Mouse (Mus musculus) spleen, postnatal 14 days (tissue): ENCODE measurements around the gene Chst10.

Experiments used
- DNase-seq, 2 experiments: peaks; one replicate each; pipeline ENCODE4 v3.0.0; 2021 to 2022; ENCODE audit warnings: low spot score in 2 of 2

Gene Chst10

DNA sequence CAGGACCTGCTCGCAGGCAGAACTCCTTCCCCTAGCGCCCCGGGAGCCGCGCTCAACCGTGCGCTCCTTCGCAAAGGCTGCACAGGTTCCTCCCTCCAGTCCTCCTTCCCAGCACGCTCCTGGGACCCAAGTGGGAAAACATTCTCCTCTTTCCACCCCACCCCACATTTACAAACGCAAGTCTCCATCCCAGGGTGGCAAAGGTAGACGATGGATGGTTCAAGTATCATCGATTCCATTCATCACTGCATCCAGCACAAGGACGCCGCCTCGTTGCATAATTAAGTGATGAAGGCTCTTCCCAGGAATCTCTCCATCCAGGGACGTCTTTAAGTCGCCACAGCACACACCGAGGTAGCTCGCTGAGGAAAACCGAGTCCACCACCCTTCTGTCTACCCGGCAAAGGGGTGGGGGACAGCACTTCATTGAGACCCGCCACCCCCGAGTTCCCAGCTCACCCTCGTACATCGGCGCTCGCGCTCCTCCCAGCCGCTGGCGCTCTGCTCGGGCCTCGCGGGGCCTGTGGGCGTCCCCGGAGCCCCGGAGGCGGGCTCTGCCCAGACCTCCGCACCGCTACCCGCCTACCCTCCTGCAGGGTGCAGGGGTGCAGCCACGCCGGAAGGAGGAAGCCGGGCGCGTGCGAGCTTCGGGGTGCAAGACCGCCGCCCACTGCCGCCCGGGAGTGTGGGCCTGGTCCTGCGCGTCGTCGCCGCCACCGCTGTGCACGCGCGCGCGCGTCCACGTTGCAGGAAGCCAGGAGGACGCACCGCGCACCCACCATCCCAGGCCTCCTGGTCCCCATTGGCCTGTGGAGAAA is at the start of gene Chst10:
Chst10 (minus strand) TSS at position 731 of the 818 bp plus-strand sequence.
- peak; percentile 58 to 67 for DNase-seq

DNA sequence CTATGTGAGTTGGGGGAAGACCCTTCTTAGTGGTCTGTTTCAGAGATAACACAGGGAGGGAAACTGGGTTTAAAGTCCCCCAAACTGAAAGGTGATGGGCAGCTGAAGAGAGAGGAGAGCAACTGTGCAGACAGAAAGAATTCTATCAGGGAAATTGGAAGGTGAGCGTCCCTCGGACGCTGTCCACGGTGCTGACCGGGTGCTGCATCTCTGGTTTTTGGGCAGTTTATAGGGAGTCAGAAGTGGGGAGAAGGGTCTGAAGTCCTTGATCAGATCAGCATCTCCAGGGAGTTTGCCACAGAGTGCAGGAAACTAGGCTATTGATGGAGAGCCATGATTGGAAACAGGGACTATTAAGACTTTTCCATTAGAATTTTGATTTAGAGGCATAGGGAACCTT is 41.6 kb upstream of the Chst10 start:
- no peak for DNase-seq

GRCm38 (mm10) chr1:38938849-38939248 is 40.9 kb upstream of the Chst10 start, which contains the start of gene Nms:
Gene Nms, plus strand, starts transcription at chr1:38939149.
- DNase-seq = no peak

- DNase-seq = peak in 1 of 2 experiments; percentile 31
Observed at GRCm38 (mm10) chr1:38936780-38937179, 38.8 kb upstream of the Chst10 start.

DNA sequence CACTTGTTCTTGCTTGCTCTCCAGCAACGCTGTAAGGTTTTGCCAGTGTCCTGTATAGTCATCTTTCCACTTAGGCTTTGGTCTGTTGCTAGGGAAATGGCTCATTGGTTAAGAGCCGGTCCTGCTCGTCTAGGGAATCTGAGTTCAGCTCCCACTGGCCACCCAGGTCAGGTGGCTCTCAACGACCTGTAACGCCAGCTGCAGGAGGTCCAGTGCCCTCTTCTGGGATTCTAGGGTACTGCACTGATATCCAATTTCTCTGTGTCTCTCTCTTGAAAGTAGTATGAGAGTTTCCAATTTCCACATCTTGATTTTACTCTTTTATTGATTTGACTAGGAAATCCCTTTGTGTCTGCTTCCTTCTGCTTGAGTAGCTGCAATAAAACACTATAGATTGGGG is 36.7 kb upstream of the Chst10 start:
- peak in 1 of 2 experiments; percentile 2 for DNase-seq

DNA sequence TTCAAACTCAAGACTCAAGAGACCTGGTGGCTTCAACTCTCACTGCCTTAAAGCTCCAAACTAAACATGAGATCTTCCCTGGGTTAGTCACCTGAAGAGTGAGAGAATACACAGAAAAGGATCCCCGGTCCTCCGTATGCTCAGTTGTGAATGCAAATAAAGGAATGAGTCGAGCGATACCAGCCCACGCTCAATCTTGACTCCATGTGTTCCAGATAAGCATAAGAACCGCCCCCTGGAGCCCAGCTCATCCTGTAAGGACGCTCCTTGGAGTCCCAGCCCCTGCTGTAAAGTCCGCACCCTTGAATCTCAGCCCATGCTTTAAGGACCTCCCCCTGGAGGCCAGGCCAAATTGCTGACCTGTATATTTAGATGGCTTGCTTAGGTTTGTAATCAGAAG is 32.8 kb upstream of the Chst10 start:
- DNase-seq = no peak

- DNase-seq = no peak
Observed at GRCm38 (mm10) chr1:38929468-38929867, 31.5 kb upstream of the Chst10 start.

GRCm38 (mm10) chr1:38928996-38929395 is 31.0 kb upstream of the Chst10 start:
- no peak for DNase-seq

DNA sequence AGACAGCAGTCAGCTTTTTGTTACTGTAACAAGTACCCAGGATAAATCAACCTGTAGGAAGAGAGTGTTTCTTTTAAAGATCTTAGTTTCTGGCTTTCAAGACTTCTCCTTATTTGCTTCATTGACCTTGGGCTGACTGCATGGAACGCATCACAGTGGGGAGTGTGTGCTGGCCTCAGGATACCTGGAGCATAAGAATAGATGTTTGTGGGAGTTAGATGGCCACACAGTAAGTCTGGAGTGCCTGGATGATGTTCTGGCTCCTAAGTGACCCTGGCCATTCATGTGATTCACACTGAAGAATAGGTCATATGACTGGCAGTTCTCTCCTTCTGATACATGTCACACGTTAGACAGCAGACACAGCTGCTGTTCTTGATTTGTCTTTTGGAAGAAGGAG is 6.0 kb upstream of the Chst10 start:
- no peak for DNase-seq

DNA sequence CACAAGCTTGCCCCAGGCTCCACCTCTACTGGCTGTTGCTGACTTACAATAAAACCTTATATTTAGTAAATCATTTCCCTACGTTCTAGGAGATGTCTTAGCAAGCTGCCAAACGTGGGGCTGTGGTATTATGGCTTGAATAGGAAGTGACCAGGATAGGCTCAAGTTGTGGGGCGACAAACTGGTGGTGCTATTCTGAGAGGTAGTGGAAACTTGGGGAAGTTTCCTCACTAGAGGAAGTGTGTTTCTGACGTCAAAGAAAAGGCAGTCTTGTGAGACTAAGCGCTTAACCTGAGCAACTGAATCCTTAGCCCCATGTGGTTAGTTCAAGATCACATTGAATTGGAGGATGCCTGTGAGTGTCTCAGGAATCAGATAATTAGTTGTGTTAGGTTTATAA is 4.6 kb upstream of the Chst10 start:
- no peak for DNase-seq

- DNase-seq = no peak
Observed at GRCm38 (mm10) chr1:38893081-38893480, 4.9 kb downstream of the Chst10 start.

- no peak for DNase-seq
Observed at GRCm38 (mm10) chr1:38891444-38891843, 6.5 kb downstream of the Chst10 start.

DNA sequence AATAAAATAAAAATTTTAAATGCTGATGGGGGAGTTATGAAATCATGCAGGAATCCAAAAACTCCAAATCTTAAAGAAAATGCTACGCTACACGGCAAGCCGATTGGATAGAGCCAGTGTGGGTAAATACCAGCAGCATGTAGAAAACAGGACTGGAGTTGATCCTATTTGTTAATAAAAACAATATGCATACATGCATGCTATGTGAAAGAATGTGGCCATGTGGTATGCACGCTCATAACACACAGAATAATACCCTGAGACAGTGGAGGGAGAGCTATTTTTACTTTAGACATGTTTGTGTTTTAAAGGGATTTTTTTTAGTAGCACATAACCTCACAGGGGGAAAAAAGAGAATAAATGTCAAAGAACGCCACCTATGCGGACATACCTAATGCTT is 9.2 kb downstream of the Chst10 start:
- DNase-seq = no peak

DNA sequence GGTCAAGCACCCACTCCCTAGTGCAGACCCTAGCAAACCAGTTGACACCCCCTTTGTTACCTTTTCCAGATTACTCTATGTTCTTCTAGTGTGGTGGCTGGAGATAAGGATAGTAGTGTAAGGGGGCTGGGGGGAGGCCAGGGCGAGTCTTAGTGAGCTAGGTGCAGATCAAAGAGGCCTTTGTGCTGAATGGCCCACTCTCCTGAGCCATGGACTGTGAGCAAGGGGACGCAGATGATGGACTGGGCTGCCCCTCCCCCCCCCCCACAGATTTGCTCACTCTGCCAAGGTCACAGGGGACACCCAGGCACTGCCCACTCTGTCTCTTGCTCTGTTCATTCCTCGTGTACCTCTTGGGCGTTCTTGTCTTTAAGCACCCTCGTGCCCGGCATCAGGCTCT is 10.9 kb downstream of the Chst10 start:
- DNase-seq = no peak

DNA sequence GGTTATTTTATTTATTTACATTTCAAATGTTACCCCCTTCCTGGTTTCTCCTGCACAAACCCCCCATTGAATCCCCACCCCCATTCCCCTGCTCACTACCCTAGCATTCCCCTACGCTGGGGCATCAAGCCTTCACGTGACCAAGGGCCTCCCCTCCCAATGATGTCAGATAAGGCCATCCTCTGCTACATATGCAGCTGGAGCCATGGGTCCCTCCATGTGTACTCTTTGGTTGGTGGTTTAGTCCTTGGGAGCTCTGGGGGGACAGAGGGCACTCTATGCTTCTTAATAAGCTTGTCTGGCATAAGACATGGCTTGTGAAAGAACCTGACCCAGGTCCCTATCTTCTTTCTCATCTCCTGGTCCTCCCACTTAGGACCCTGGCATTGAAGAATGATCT is 11.4 kb downstream of the Chst10 start:
- DNase-seq = no peak

- no peak for DNase-seq
Observed at GRCm38 (mm10) chr1:38885956-38886355, 12.0 kb downstream of the Chst10 start.

- no peak for DNase-seq
Observed at GRCm38 (mm10) chr1:38883766-38884165, 14.2 kb downstream of the Chst10 start.

DNA sequence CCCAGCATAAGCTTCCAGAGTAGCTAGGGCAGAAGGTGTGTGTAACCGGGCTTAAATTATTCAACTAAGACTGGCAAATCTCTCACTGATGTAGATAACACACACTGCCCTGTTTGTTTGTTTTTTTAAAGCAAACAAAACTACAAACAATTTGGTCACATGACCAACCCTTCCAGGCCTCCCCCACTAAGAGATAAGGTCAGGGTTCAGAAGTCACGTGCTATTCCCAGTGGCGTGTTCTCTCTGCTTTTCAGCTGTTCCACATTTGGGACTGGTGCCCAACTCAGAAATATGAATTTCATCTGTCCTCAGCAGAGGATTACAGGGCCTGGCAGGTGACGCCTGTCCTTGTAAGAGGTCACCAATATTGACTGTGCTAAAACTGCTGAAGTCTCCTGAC is 15.2 kb downstream of the Chst10 start:
- DNase-seq = no peak

- no peak for DNase-seq
Observed at GRCm38 (mm10) chr1:38881366-38881765, 16.6 kb downstream of the Chst10 start.

- DNase-seq = no peak
Observed at GRCm38 (mm10) chr1:38876671-38877382, 21.1 kb downstream of the Chst10 start.

DNA sequence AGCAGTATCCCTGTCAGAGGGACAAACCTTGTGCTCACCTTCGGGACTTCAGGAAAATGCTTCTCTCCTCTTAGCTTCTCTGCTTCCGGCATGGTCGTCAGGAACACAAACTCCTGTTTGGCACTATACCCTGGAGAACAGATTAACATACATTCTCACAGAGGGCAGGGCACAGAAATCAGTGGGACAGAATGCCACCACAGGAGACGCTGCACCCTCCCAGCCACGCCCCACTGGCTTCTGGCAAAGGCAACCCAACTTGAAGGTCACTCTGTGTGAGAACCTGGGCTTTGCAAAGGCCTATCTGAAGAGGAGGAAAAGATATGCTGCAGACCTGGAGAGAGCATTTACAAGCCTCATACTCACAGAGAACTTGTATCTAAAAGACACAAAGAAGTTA is 24.1 kb downstream of the Chst10 start:
- no peak for DNase-seq

GRCm38 (mm10) chr1:38871834-38872233 is 26.1 kb downstream of the Chst10 start:
- no peak for DNase-seq
